Mouse (Mus musculus) frontal cortex, postnatal 36 days (tissue): Measurements from ENCODE around the gene Trim60.

ENCODE experiments used
- DNase-seq, 2 experiments: peaks; one replicate each; pipeline ENCODE4 v3.0.0; 2022; ENCODE audit warnings: low spot score in 2 of 2

The Trim60 gene

GRCm38 (mm10) chr8:64987731-64988130, 30.7 kb downstream of the Trim60 start, which contains the start of gene Trim75:
Gene Trim75 (minus strand): TSS chr8:64987831.
- no peak for DNase-seq

- DNase-seq = no peak
Measured at GRCm38 (mm10) chr8:64983150-64983897, 35.1 kb downstream of the Trim60 start.

- DNase-seq = no peak
Measured at GRCm38 (mm10) chr8:64962836-64963235, 55.5 kb downstream of the Trim60 start.

GRCm38 (mm10) chr8:64959025-64959424, 59.4 kb downstream of the Trim60 start:
- no peak for DNase-seq

GRCm38 (mm10) chr8:64952101-64952500, 66.3 kb downstream of the Trim60 start:
- no peak for DNase-seq
